Mouse (Mus musculus): ENCODE measurements at regions not wholly inside any gene's neighbourhood (a gene's known extent, or its start where the extent isn't known, plus 50 kb on each side); places are given as distances from the start of the nearest gene placed in this dataset.
A peak's percentile ranks its signal among the peaks of the same experiment; 100 is the strongest.

DNA sequence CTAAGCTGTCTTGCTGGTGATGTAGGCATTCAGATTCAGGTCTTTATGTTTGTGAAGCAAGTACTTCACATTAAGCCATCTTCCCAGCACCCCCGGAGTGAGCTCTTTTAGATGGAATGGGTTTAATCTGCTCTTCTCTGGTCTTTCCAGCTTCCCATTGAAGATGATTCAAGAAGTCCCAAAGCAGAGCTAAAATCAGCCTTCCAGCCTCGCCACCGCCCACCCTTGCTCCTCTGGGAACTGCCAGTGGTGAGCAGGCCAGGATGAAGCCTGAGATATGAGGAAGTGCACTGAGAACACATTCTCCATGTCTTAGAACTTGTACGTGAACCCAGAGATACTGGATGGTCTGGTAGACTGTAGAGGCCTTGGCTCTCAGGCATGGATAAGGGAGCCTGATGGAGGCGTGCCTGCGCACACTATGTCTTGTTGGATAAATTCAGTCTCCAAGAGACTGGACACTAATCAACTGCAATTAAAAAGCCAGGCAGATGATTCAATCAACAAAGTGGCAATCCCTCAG lies 51.3 kb upstream of the Mrtfb start:
- peak; percentile 50 for DNase-seq (ENCODE audit: low spot score)

DNA sequence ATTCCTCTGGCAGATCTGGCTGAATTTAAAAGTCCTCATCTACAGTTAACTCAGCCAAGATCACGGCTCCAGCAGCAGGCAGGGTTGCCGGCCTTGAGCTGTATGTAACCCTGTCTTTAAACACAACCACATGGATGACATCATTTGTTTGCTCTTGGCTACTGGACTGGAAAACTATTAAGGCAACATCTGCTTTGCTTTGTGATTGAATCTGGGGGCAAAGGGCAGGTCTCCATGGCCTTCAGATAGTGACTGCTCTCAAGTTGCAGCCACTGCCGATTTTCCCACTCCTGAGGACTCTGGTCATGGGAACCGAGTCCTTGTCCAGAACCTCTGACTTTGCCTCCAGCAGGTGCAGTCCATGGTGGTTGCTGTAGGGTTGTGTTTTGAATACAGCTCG lies 50.4 kb upstream of the Mrtfb start:
- DNase-seq (ENCODE audit: low spot score), result peak; percentile 58

Measured in gastrocnemius, adult 18-20 months (tissue).